Mouse (Mus musculus): Measurements from ENCODE around the gene Fbxw21.
"Not testable (repeated sequence)": the region's sequence is repeated elsewhere in the genome, so short reads cannot be mapped to it uniquely, and the experiment has no call there.

Gene Fbxw21

GRCm38 (mm10) chr9:109161941-109162340 lies at the start of gene Fbxw21:
Fbxw21 (minus strand) TSS chr9:109162041.
- no peak for DNase-seq (ENCODE audit: low spot score)

GRCm38 (mm10) chr9:109201347-109201746 lies 39.5 kb upstream of the Fbxw21 start:
- DNase-seq (ENCODE audit: low spot score), result not testable (repeated sequence)

GRCm38 (mm10) chr9:109200349-109200748 lies 38.5 kb upstream of the Fbxw21 start:
- DNase-seq (ENCODE audit: low spot score), result no peak

- DNase-seq (ENCODE audit: low spot score), result no peak
Observed at GRCm38 (mm10) chr9:109199353-109199752, 37.5 kb upstream of the Fbxw21 start.

GRCm38 (mm10) chr9:109195875-109196274 lies 34.0 kb upstream of the Fbxw21 start, which contains the start of gene Fbxw13:
Fbxw13 (minus strand) TSS chr9:109195975.
- DNase-seq (ENCODE audit: low spot score), result not testable (repeated sequence)

- no peak for DNase-seq (ENCODE audit: low spot score)
Observed at GRCm38 (mm10) chr9:109177208-109177607, 15.4 kb upstream of the Fbxw21 start.

- DNase-seq (ENCODE audit: low spot score), result no peak
Observed at GRCm38 (mm10) chr9:109176301-109176700, 14.5 kb upstream of the Fbxw21 start.

GRCm38 (mm10) chr9:109167316-109167715 lies 5.5 kb upstream of the Fbxw21 start:
- DNase-seq (ENCODE audit: low spot score), result no peak

- not testable (repeated sequence) for DNase-seq (ENCODE audit: low spot score)
Observed at GRCm38 (mm10) chr9:109140414-109140813, 21.4 kb downstream of the Fbxw21 start.

GRCm38 (mm10) chr9:109130076-109130475 lies 31.8 kb downstream of the Fbxw21 start:
- no peak for DNase-seq (ENCODE audit: low spot score)

- no peak for DNase-seq (ENCODE audit: low spot score)
Observed at GRCm38 (mm10) chr9:109128211-109128610, 33.6 kb downstream of the Fbxw21 start.

GRCm38 (mm10) chr9:109127076-109127475 lies 34.8 kb downstream of the Fbxw21 start:
- no peak for DNase-seq (ENCODE audit: low spot score)

- no peak for DNase-seq (ENCODE audit: low spot score)
Observed at GRCm38 (mm10) chr9:109125481-109125880, 36.4 kb downstream of the Fbxw21 start.

GRCm38 (mm10) chr9:109125043-109125442 lies 36.8 kb downstream of the Fbxw21 start:
- DNase-seq (ENCODE audit: low spot score), result no peak

- DNase-seq (ENCODE audit: low spot score), result no peak
Observed at GRCm38 (mm10) chr9:109124164-109124563, 37.7 kb downstream of the Fbxw21 start.

GRCm38 (mm10) chr9:109123266-109123665 lies 38.6 kb downstream of the Fbxw21 start:
- no peak for DNase-seq (ENCODE audit: low spot score)

GRCm38 (mm10) chr9:109122553-109123085 lies 39.2 kb downstream of the Fbxw21 start:
- no peak for DNase-seq (ENCODE audit: low spot score)

- no peak for DNase-seq (ENCODE audit: low spot score)
Observed at GRCm38 (mm10) chr9:109120956-109121355, 40.9 kb downstream of the Fbxw21 start.

- DNase-seq (ENCODE audit: low spot score), result no peak
Observed at GRCm38 (mm10) chr9:109119571-109119970, 42.3 kb downstream of the Fbxw21 start.

- DNase-seq (ENCODE audit: low spot score), result no peak
Observed at GRCm38 (mm10) chr9:109118106-109118505, 43.7 kb downstream of the Fbxw21 start.

- no peak for DNase-seq (ENCODE audit: low spot score)
Observed at GRCm38 (mm10) chr9:109116205-109116604, 45.6 kb downstream of the Fbxw21 start.

- DNase-seq (ENCODE audit: low spot score), result no peak
Observed at GRCm38 (mm10) chr9:109114871-109115270, 47.0 kb downstream of the Fbxw21 start.

GRCm38 (mm10) chr9:109114276-109114675 lies 47.6 kb downstream of the Fbxw21 start:
- DNase-seq (ENCODE audit: low spot score), result no peak

GRCm38 (mm10) chr9:109113331-109113730 lies 48.5 kb downstream of the Fbxw21 start:
- DNase-seq (ENCODE audit: low spot score), result no peak

All from left cerebral cortex, adult 11 months (tissue).